Mouse (Mus musculus): ENCODE data around the gene Eif4g1. TPM values are rescaled to one million over a fixed set of nuclear protein-coding genes. Genes with fewer than 3 reads are reported as not detected.

The Eif4g1 gene
- polyA plus RNA-seq, 1 experiment from 2014 or later: 173 TPM

- ATAC-seq (ENCODE audit: low FRiP score) (no peak), DNase-seq (ENCODE audit: low spot score) (peak; percentile 3)
- no peak overlapping the region for H3K9ac ChIP-seq (ENCODE audit: low read depth, low read length)
- WGBS: 60% methylated on average over 11 of the region's 11 CpGs
- no peaks in the 10 kb centered on the region for H3K9me3 ChIP-seq (ENCODE audit: control insufficient read depth, low read length)
- H3K27me3 ChIP-seq (ENCODE audit: control insufficient read depth, insufficient read depth, low read length): no peaks in the 10 kb centered on the region
- 0 out of 2 replicates have a peak, but pooled peaks cover 2% of the 10 kb centered on the region for H3K4me1 ChIP-seq (replicated peaks; ENCODE audit: control insufficient read depth, insufficient read depth, low read length)
- peak overlapping the region; percentile 96; the same call in 1 of the 2 replicates for H3K4me2 ChIP-seq (replicated peaks; ENCODE audit: low read depth, low read length)
- H3K4me3 ChIP-seq (ENCODE audit: low read depth, low read length): no peak overlapping the region
- H3K27ac ChIP-seq (ENCODE audit: low read depth, low read length): no peak overlapping the region
- no peaks in the 10 kb centered on the region for H3K36me3 ChIP-seq (ENCODE audit: control insufficient read depth, insufficient read depth, low read length)
These were observed 39.2 kb upstream of the Eif4g1 start for GRCm38 (mm10) chr16:20628871-20629391.

GRCm38 (mm10) chr16:20629731-20630634 is 38.1 kb upstream of the Eif4g1 start, which contains the start of gene Ece2:
Gene Ece2 (plus strand): TSS chr16:20629828.
- peak within 1 kb of the TSS; percentile 96 for H3K4me2 ChIP-seq (replicated peaks; ENCODE audit: low read depth, low read length)

GRCm38 (mm10) chr16:20637410-20637809 is 30.7 kb upstream of the Eif4g1 start:
- Histone ChIP-seq H3K9me3 (ENCODE audit: control insufficient read depth, low read length) (no peaks in the 10 kb centered on the region), H3K36me3 (ENCODE audit: control insufficient read depth, insufficient read depth, low read length) (no peaks in the 10 kb centered on the region), H3K4me3 (ENCODE audit: low read depth, low read length) (no peak overlapping the region), H3K27me3 (ENCODE audit: control insufficient read depth, insufficient read depth, low read length) (no peaks in the 10 kb centered on the region), H3K27ac (ENCODE audit: low read depth, low read length) (no peak overlapping the region), H3K4me1 (replicated peaks; ENCODE audit: control insufficient read depth, insufficient read depth, low read length) (no peaks in the 10 kb centered on the region; the same call in 1 of the 2 replicates), H3K4me2 (replicated peaks; ENCODE audit: low read depth, low read length) (no peak overlapping the region), H3K9ac (ENCODE audit: low read depth, low read length) (no peak overlapping the region)
- no peak for ATAC-seq (ENCODE audit: low FRiP score)
- no peak for DNase-seq (ENCODE audit: low spot score)
- 85% methylated on average over 8 of the region's 8 CpGs for WGBS

More at GRCm38 (mm10) chr16:20629731-20630634, 38.1 kb upstream of the Eif4g1 start, which contains the start of gene Ece2:
- ATAC-seq (ENCODE audit: low FRiP score) (peak; percentile 71), DNase-seq (ENCODE audit: low spot score) (peak; percentile 59)
- no peaks in the 10 kb centered on the region for H3K9me3 ChIP-seq (ENCODE audit: control insufficient read depth, low read length)
- 8% methylated on average over 54 of the region's 54 CpGs for WGBS
- no peaks in the 10 kb centered on the region for H3K36me3 ChIP-seq (ENCODE audit: control insufficient read depth, insufficient read depth, low read length)
- H3K4me3 ChIP-seq (ENCODE audit: low read depth, low read length): peak within 1 kb of the TSS; percentile 52
- 0 out of 2 replicates have a peak, but pooled peaks cover 2% of the 10 kb centered on the region for H3K4me1 ChIP-seq (replicated peaks; ENCODE audit: control insufficient read depth, insufficient read depth, low read length)
- no peak within 1 kb of the TSS for H3K27ac ChIP-seq (ENCODE audit: low read depth, low read length)
- H3K27me3 ChIP-seq (ENCODE audit: control insufficient read depth, insufficient read depth, low read length): no peaks in the 10 kb centered on the region
- peak within 1 kb of the TSS; percentile 77 for H3K9ac ChIP-seq (ENCODE audit: low read depth, low read length)

GRCm38 (mm10) chr16:20638367-20638766 is 29.7 kb upstream of the Eif4g1 start:
- 87% methylated on average over 8 of the region's 8 CpGs for WGBS
- no peak overlapping the region for H3K4me3 ChIP-seq (ENCODE audit: low read depth, low read length)
- no peaks in the 10 kb centered on the region; the same call in 1 of the 2 replicates for H3K4me1 ChIP-seq (replicated peaks; ENCODE audit: control insufficient read depth, insufficient read depth, low read length)
- no peak overlapping the region for H3K27ac ChIP-seq (ENCODE audit: low read depth, low read length)
- no peaks in the 10 kb centered on the region for H3K9me3 ChIP-seq (ENCODE audit: control insufficient read depth, low read length)
- no peak overlapping the region for H3K4me2 ChIP-seq (replicated peaks; ENCODE audit: low read depth, low read length)
- no peak for DNase-seq (ENCODE audit: low spot score)
- no peaks in the 10 kb centered on the region for H3K36me3 ChIP-seq (ENCODE audit: control insufficient read depth, insufficient read depth, low read length)
- no peak for ATAC-seq (ENCODE audit: low FRiP score)
- H3K27me3 ChIP-seq (ENCODE audit: control insufficient read depth, insufficient read depth, low read length): no peaks in the 10 kb centered on the region
- H3K9ac ChIP-seq (ENCODE audit: low read depth, low read length): no peak overlapping the region

GRCm38 (mm10) chr16:20642161-20642560 is 26.0 kb upstream of the Eif4g1 start:
- WGBS: 3% methylated on average over 8 of the region's 8 CpGs
- ATAC-seq (ENCODE audit: low FRiP score) (peak; percentile 59), DNase-seq (ENCODE audit: low spot score) (peak; percentile 81)
- Histone ChIP-seq H3K4me1 (replicated peaks; ENCODE audit: control insufficient read depth, insufficient read depth, low read length) (no peaks in the 10 kb centered on the region; the same call in 1 of the 2 replicates), H3K4me2 (replicated peaks; ENCODE audit: low read depth, low read length) (no peak overlapping the region), H3K36me3 (ENCODE audit: control insufficient read depth, insufficient read depth, low read length) (no peaks in the 10 kb centered on the region), H3K9me3 (ENCODE audit: control insufficient read depth, low read length) (no peaks in the 10 kb centered on the region), H3K9ac (ENCODE audit: low read depth, low read length) (no peak overlapping the region), H3K4me3 (ENCODE audit: low read depth, low read length) (no peak overlapping the region), H3K27ac (ENCODE audit: low read depth, low read length) (no peak overlapping the region), H3K27me3 (ENCODE audit: control insufficient read depth, insufficient read depth, low read length) (no peaks in the 10 kb centered on the region)

- 84% methylated on average over 7 of the region's 7 CpGs for WGBS
- Histone ChIP-seq H3K4me3 (ENCODE audit: low read depth, low read length) (no peak overlapping the region), H3K27ac (ENCODE audit: low read depth, low read length) (no peak overlapping the region), H3K9me3 (ENCODE audit: control insufficient read depth, low read length) (no peaks in the 10 kb centered on the region), H3K9ac (ENCODE audit: low read depth, low read length) (no peak overlapping the region), H3K4me1 (replicated peaks; ENCODE audit: control insufficient read depth, insufficient read depth, low read length) (no peaks in the 10 kb centered on the region; the same call in 1 of the 2 replicates), H3K4me2 (replicated peaks; ENCODE audit: low read depth, low read length) (no peak overlapping the region), H3K27me3 (ENCODE audit: control insufficient read depth, insufficient read depth, low read length) (no peaks in the 10 kb centered on the region), H3K36me3 (ENCODE audit: control insufficient read depth, insufficient read depth, low read length) (no peaks in the 10 kb centered on the region)
- ATAC-seq (ENCODE audit: low FRiP score) (no peak), DNase-seq (ENCODE audit: low spot score) (no peak)
These were observed 24.2 kb upstream of the Eif4g1 start for GRCm38 (mm10) chr16:20643911-20644310.

GRCm38 (mm10) chr16:20651076-20651946 is 16.8 kb upstream of the Eif4g1 start, which contains the start of gene Psmd2:
Gene Psmd2 (plus strand): TSS chr16:20651652.
- no peaks in the 10 kb centered on the region for H3K4me1 ChIP-seq (replicated peaks; ENCODE audit: control insufficient read depth, insufficient read depth, low read length)
- no peaks in the 10 kb centered on the region for H3K36me3 ChIP-seq (ENCODE audit: control insufficient read depth, insufficient read depth, low read length)
- ATAC-seq (ENCODE audit: low FRiP score) (peak; percentile 98), DNase-seq (ENCODE audit: low spot score) (peak; percentile 98)
- no peaks in the 10 kb centered on the region for H3K9me3 ChIP-seq (ENCODE audit: control insufficient read depth, low read length)
- peak within 1 kb of the TSS; percentile 63 for H3K27ac ChIP-seq (ENCODE audit: low read depth, low read length)
- peak within 1 kb of the TSS; percentile 81 for H3K4me2 ChIP-seq (replicated peaks; ENCODE audit: low read depth, low read length)
- no peaks in the 10 kb centered on the region for H3K27me3 ChIP-seq (ENCODE audit: control insufficient read depth, insufficient read depth, low read length)
- H3K9ac ChIP-seq (ENCODE audit: low read depth, low read length): peak within 1 kb of the TSS; percentile 80
- peak within 1 kb of the TSS; percentile 72 for H3K4me3 ChIP-seq (ENCODE audit: low read depth, low read length)
- 2% methylated on average over 45 of the region's 46 CpGs for WGBS

- H3K27me3 ChIP-seq (ENCODE audit: control insufficient read depth, insufficient read depth, low read length): no peaks in the 10 kb centered on the region
- H3K4me1 ChIP-seq (replicated peaks; ENCODE audit: control insufficient read depth, insufficient read depth, low read length): no peaks in the 10 kb centered on the region
- 0 out of 2 replicates have a peak, but pooled peaks cover under 1% of the 10 kb centered on the region for H3K36me3 ChIP-seq (ENCODE audit: control insufficient read depth, insufficient read depth, low read length)
- H3K9me3 ChIP-seq (ENCODE audit: control insufficient read depth, low read length): no peaks in the 10 kb centered on the region
- DNase-seq (ENCODE audit: low spot score): no peak
- 12% methylated on average over 12 of the region's 12 CpGs for WGBS
- H3K27ac ChIP-seq (ENCODE audit: low read depth, low read length): peak overlapping the region; percentile 63
- ATAC-seq (ENCODE audit: low FRiP score): no peak; the same call in 1 of the 2 replicates
- H3K9ac ChIP-seq (ENCODE audit: low read depth, low read length): peak overlapping the region; percentile 80
- peak overlapping the region; percentile 81 for H3K4me2 ChIP-seq (replicated peaks; ENCODE audit: low read depth, low read length)
- peak overlapping the region; percentile 72 for H3K4me3 ChIP-seq (ENCODE audit: low read depth, low read length)
These were observed 16.2 kb upstream of the Eif4g1 start for GRCm38 (mm10) chr16:20651947-20652310.

Data from hindbrain, embryonic 11.5 days (tissue).